Mouse (Mus musculus) bone marrow, adult 2 months (tissue): ENCODE data around the gene Ankrd39.

Source experiments
- CTCF ChIP-seq: fragments of 200-500 bp; IDR thresholded peaks from 2 replicates; pipeline ENCODE4 v1.5.1; 2011; ENCODE audit warnings: low read length, control low read depth; ENCODE audit not compliant: control insufficient read depth, insufficient read depth
- POLR2A ChIP-seq: fragments of 200-500 bp; IDR thresholded peaks from 2 replicates; pipeline ENCODE4 v1.6.1; 2011; ENCODE audit warnings: low read depth, mild to moderate bottlenecking, control low read depth, low read length, borderline replicate concordance; ENCODE audit not compliant: control insufficient read depth

- peak; percentile 97 for TF ChIP-seq CTCF
- TF ChIP-seq POLR2A = no peak
Observed at GRCm38 (mm10) chr1:36501261-36501660, 46.0 kb downstream of the Ankrd39 start.
